Mouse (Mus musculus): ENCODE measurements around the gene Kcnq5. TPM values are rescaled to one million over a fixed set of nuclear protein-coding genes. Genes with fewer than 3 reads are reported as not detected.
A peak's percentile ranks its signal among the peaks of the same experiment; 100 is the strongest.

The Kcnq5 gene
- total and polyA plus RNA-seq, 3 experiments, result not detected

GRCm38 (mm10) chr1:21554630-21555029 is 407.1 kb downstream of the Kcnq5 start:
- peaks cover 0 to 3% of the 10 kb centered on the region in 2 experiments; a peak in 2 of 4 replicates for H3K4me1 ChIP-seq (ENCODE audit: control insufficient read depth in 1 of 2, insufficient read depth in 2 of 2, low read length in 2 of 2)
- no peaks in the 10 kb centered on the region for H3K27me3 ChIP-seq (ENCODE audit: control insufficient read depth in 1 of 2, insufficient read depth in 2 of 2, low read length in 2 of 2)
- no peaks in the 10 kb centered on the region for H3K9me3 ChIP-seq (replicated peaks; ENCODE audit: insufficient read depth, low read length)
- H3K9ac ChIP-seq (ENCODE audit: control insufficient read depth, low read depth, low read length, poor library complexity, severe bottlenecking), result no peak overlapping the region
- H3K79me2 ChIP-seq (ENCODE audit: control insufficient read depth, insufficient read depth, low read length, poor library complexity), result no peaks in the 10 kb centered on the region
- H3K36me3 ChIP-seq (ENCODE audit: control insufficient read depth in 1 of 2, insufficient read depth in 2 of 2, low read length in 2 of 2), result peaks cover 0 to 5% of the 10 kb centered on the region in 2 experiments; a peak in 2 of 4 replicates
- no peak overlapping the region for H3K27ac ChIP-seq (ENCODE audit: control insufficient read depth, low read depth, low read length)
- no peak for TF ChIP-seq CHD1 (IDR thresholded peaks at IDR 0.05; ENCODE audit: low read depth, low read length)
- TF ChIP-seq CTCF (IDR thresholded peaks at IDR 0.05 in 2 of 3, conservative IDR thresholded peaks at IDR 0.05 in 1 of 3; ENCODE audit: control insufficient read depth in 1 of 3, insufficient read depth in 1 of 3, low read depth in 2 of 3, low read length in 3 of 3, poor library complexity in 1 of 3, severe bottlenecking in 1 of 3), result no peak
- TF ChIP-seq KAT2A (conservative IDR thresholded peaks at IDR 0.05; ENCODE audit: low read depth, low read length), result no peak
- TF ChIP-seq JUND (IDR thresholded peaks at IDR 0.05; ENCODE audit: low read depth, low read length), result no peak
- TF ChIP-seq MAX (IDR thresholded peaks at IDR 0.05; ENCODE audit: low read length), result no peak
- TF ChIP-seq MEF2A (IDR thresholded peaks at IDR 0.05; ENCODE audit: extremely low read depth, insufficient replicate concordance, low read depth, low read length, poor library complexity, severe bottlenecking), result no peak
- no peak overlapping the region for H3K4me3 ChIP-seq (ENCODE audit: control insufficient read depth in 1 of 2, insufficient read depth in 1 of 2, low read depth in 2 of 2, low read length in 2 of 2)
- peak; percentile 31 for DNase-seq (ENCODE audit: low read depth, low spot score)

GRCm38 (mm10) chr1:21552715-21553114 is 409.0 kb downstream of the Kcnq5 start:
- Histone ChIP-seq H3K9ac (ENCODE audit: control insufficient read depth, low read depth, low read length, poor library complexity, severe bottlenecking) (no peak overlapping the region), H3K36me3 (ENCODE audit: control insufficient read depth in 1 of 2, insufficient read depth in 2 of 2, low read length in 2 of 2) (peaks cover 0 to 5% of the 10 kb centered on the region in 2 experiments; a peak in 2 of 4 replicates), H3K27me3 (ENCODE audit: control insufficient read depth in 1 of 2, insufficient read depth in 2 of 2, low read length in 2 of 2) (no peaks in the 10 kb centered on the region), H3K27ac (ENCODE audit: control insufficient read depth, low read depth, low read length) (peak overlapping the region; percentile 35; the same call in 1 of the 2 replicates), H3K4me1 (ENCODE audit: control insufficient read depth in 1 of 2, insufficient read depth in 2 of 2, low read length in 2 of 2) (peaks cover 0 to 3% of the 10 kb centered on the region in 2 experiments; a peak in 2 of 4 replicates), H3K9me3 (replicated peaks; ENCODE audit: insufficient read depth, low read length) (no peaks in the 10 kb centered on the region), H3K79me2 (ENCODE audit: control insufficient read depth, insufficient read depth, low read length, poor library complexity) (no peaks in the 10 kb centered on the region), H3K4me3 (ENCODE audit: control insufficient read depth in 1 of 2, insufficient read depth in 1 of 2, low read depth in 2 of 2, low read length in 2 of 2) (no peak overlapping the region)
- no peak for TF ChIP-seq ZNF384 (IDR thresholded peaks at IDR 0.05; ENCODE audit: low read depth, low read length)
- peak; percentile 21; the same call in 1 of the 2 replicates for TF ChIP-seq ETS1 (IDR thresholded peaks at IDR 0.05; ENCODE audit: low read depth, low read length)
- DNase-seq (ENCODE audit: low read depth, low spot score), result peak; percentile 32

GRCm38 (mm10) chr1:21543909-21544308 is 417.8 kb downstream of the Kcnq5 start:
- no peak for DNase-seq (ENCODE audit: low read depth, low spot score)
- no peak overlapping the region for H3K4me3 ChIP-seq (ENCODE audit: control insufficient read depth in 1 of 2, insufficient read depth in 1 of 2, low read depth in 2 of 2, low read length in 2 of 2)
- H3K9me3 ChIP-seq (replicated peaks; ENCODE audit: insufficient read depth, low read length), result no peaks in the 10 kb centered on the region
- no peaks in the 10 kb centered on the region for H3K79me2 ChIP-seq (ENCODE audit: control insufficient read depth, insufficient read depth, low read length, poor library complexity)
- no peaks in the 10 kb centered on the region for H3K36me3 ChIP-seq (ENCODE audit: control insufficient read depth in 1 of 2, insufficient read depth in 2 of 2, low read length in 2 of 2)
- no peak overlapping the region for H3K27ac ChIP-seq (ENCODE audit: control insufficient read depth, low read depth, low read length)
- H3K4me1 ChIP-seq (ENCODE audit: control insufficient read depth in 1 of 2, insufficient read depth in 2 of 2, low read length in 2 of 2), result no peaks in the 10 kb centered on the region
- TF ChIP-seq ETS1 (IDR thresholded peaks at IDR 0.05; ENCODE audit: low read depth, low read length) (no peak), MXI1 (IDR thresholded peaks at IDR 0.05; ENCODE audit: low read depth, low read length) (no peak), TCF12 (IDR thresholded peaks at IDR 0.05; ENCODE audit: low read depth, low read length) (no peak), NRF1 (IDR thresholded peaks at IDR 0.05; ENCODE audit: insufficient read depth, low read depth, low read length, poor library complexity, severe bottlenecking) (no peak), MAX (IDR thresholded peaks at IDR 0.05; ENCODE audit: low read length) (no peak), HCFC1 (IDR thresholded peaks at IDR 0.05; ENCODE audit: low read depth, low read length) (no peak), MEF2A (IDR thresholded peaks at IDR 0.05; ENCODE audit: extremely low read depth, insufficient replicate concordance, low read depth, low read length, poor library complexity, severe bottlenecking) (no peak), SIN3A (IDR thresholded peaks at IDR 0.05; ENCODE audit: low read length) (no peak), POLR2AphosphoS2 (IDR thresholded peaks at IDR 0.05; ENCODE audit: low read length) (no peak), E2F4 (IDR thresholded peaks at IDR 0.05; ENCODE audit: borderline replicate concordance, low read depth, low read length) (no peak), CHD1 (IDR thresholded peaks at IDR 0.05; ENCODE audit: low read depth, low read length) (no peak), GABPA (IDR thresholded peaks at IDR 0.05; ENCODE audit: low read depth, low read length) (no peak), CHD2 (IDR thresholded peaks at IDR 0.05; ENCODE audit: low read length) (no peak)
- no peak overlapping the region for H3K9ac ChIP-seq (ENCODE audit: control insufficient read depth, low read depth, low read length, poor library complexity, severe bottlenecking)
- H3K27me3 ChIP-seq (ENCODE audit: control insufficient read depth in 1 of 2, insufficient read depth in 2 of 2, low read length in 2 of 2), result no peaks in the 10 kb centered on the region
